Mouse (Mus musculus) lung, adult 18-20 months (tissue): ENCODE measurements around the gene Klc3.

ENCODE experiments used
- DNase-seq, 2 experiments: peaks; one replicate each; pipeline ENCODE4 v3.0.0; 2022; ENCODE audit warnings: mixed read lengths in 2 of 2

The Klc3 gene

GRCm38 (mm10) chr7:19359299-19359891 lies 44.5 kb downstream of the Klc3 start, which contains the start of the genes Cd3eap and Ppp1r13l:
Gene Cd3eap (minus strand): TSS chr7:19359483.
Gene Ppp1r13l (plus strand): TSS chr7:19359749.
- DNase-seq: peak; percentile 85 to 88

DNA sequence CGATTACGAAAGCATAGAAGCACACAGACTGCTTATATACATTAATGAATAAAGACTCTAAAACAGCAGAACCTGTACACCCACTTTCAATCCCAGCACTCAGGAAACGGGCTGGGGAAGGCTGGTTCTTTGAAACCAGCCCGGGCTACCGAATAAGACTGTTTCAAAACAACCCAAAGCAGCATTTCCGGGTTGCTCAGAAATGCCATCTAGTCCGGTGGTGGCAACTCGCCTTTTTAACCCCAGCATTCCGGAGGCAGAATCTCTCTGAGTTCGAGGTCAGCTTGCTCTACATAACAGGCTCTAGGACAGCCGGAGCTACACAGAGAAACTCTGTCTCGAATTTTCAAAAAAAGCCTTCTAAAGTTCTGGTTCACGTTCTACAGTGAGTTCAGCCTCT lies 45.3 kb downstream of the Klc3 start:
- DNase-seq: no peak

- no peak for DNase-seq
Observed at GRCm38 (mm10) chr7:19357381-19358375, 46.2 kb downstream of the Klc3 start.

DNA sequence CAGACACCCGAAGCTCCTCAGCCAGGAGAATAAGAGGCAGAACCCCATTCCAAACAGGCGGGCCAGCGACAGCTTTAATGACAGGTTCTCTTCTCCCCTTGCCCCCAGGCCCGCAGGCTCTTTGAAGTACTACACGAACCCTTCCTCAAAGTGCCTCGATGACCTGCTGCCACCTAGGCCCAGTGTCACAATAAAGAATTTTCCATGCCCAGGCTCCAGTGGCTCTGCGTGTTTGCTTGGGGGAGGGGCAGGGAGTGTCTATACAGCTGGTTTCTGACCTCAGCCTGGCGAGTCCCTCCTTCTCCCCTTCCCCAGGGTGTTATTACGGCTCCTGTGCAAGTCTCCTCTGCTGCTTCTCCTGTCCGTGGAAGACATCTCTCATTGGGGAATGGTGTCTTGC lies 47.6 kb downstream of the Klc3 start:
- no peak for DNase-seq

GRCm38 (mm10) chr7:19354991-19355390 lies 48.9 kb downstream of the Klc3 start:
- no peak for DNase-seq

- DNase-seq: no peak
Observed at GRCm38 (mm10) chr7:19350221-19350620, 53.7 kb downstream of the Klc3 start.

- no peak for DNase-seq
Observed at GRCm38 (mm10) chr7:19349188-19349915, 54.6 kb downstream of the Klc3 start.

DNA sequence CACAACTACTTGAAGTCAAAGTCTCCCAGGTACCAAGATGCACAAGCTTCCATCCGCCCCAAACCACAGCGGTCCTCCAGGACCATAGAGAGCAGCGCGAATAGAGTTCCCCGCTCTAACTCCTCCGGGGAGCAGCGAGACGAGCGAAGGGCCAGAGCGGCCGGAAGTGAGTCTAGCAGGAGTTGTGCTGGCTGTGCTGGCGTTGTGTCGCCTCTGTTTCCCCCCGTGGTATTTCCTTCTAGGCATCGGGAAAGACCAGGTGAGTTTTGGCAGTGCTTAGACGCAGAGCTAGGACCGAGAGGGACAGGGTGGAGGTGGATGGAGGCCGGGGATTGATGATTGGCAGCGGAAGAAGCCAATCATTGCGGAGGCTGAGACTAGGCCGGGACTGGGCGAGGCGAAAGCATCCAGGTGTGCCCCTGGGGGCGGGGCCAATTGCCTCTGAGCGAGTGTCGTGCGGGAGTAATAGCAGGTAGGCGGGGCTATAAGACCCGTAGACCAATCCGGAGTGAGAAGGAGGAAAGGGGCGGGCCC lies 58.9 kb downstream of the Klc3 start:
- DNase-seq: peak; percentile 97 to 98
